Mouse (Mus musculus) embryonic facial prominence, embryonic 14.5 days (tissue): ENCODE measurements around the gene Gpr153. TPM values are rescaled to one million over a fixed set of nuclear protein-coding genes. Genes with fewer than 3 reads are reported as not detected.
A peak's percentile ranks its signal among the peaks of the same experiment; 100 is the strongest.

Experiments
- ATAC-seq: fragments of 200-750 bp; cut with Nextera tagmentation; 2 replicates; pipeline ENCODE4 v1.8.0; 2017; ENCODE audit warnings: low read depth, moderate number of reproducible peaks, moderate TSS enrichment
- DNase-seq: peaks from one replicate; pipeline ENCODE4 v3.0.0-alpha.2; 2015; ENCODE audit warnings: low spot score
- H3K27ac ChIP-seq: fragments of 300-500 bp; sonication (generic); replicated peaks from 2 replicates; pipeline ENCODE4 v1.5.1; 2014; ENCODE audit warnings: low read depth, mild to moderate bottlenecking, low read length, moderate library complexity
- H3K27me3 ChIP-seq: fragments of 300-500 bp; sonication (generic); replicated peaks from 2 replicates; pipeline ENCODE4 v1.6.1; 2014; ENCODE audit warnings: low read length; ENCODE audit not compliant: control insufficient read depth, insufficient read depth
- H3K36me3 ChIP-seq: fragments of 300-500 bp; sonication (generic); 2 replicates; pipeline ENCODE4 v1.6.1; 2014; ENCODE audit warnings: low read length, mixed read lengths; ENCODE audit not compliant: control insufficient read depth, insufficient read depth
- H3K4me1 ChIP-seq: fragments of 300-500 bp; sonication (generic); 2 replicates; pipeline ENCODE4 v1.6.1; 2014; ENCODE audit warnings: antibody characterized with exemption, low read length; ENCODE audit not compliant: control insufficient read depth, insufficient read depth
- H3K4me2 ChIP-seq: fragments of 300-500 bp; sonication (generic); 2 replicates; pipeline ENCODE4 v1.6.1; 2014; ENCODE audit warnings: low read depth, mild to moderate bottlenecking, low read length, moderate library complexity, mixed read lengths
- H3K4me3 ChIP-seq: fragments of 300-500 bp; sonication (generic); 2 replicates; pipeline ENCODE4 v1.5.1; 2014; ENCODE audit warnings: low read depth, mild to moderate bottlenecking, low read length
- H3K9ac ChIP-seq: fragments of 300-500 bp; sonication (generic); 2 replicates; pipeline ENCODE4 v1.6.1; 2014; ENCODE audit warnings: low read depth, mild to moderate bottlenecking, low read length, moderate library complexity, mixed read lengths
- H3K9me3 ChIP-seq: fragments of 300-500 bp; sonication (generic); 2 replicates; pipeline ENCODE4 v1.6.1; 2016; ENCODE audit warnings: low read length; ENCODE audit not compliant: control insufficient read depth
- WGBS: fragments of 180-500 bp; shearing (Covaris S2); extraction: QIAGEN DNeasy Blood & Tissue Kit; methylation state at CpG from one replicate; pipeline ENCODE4 v1.1.7; 2014; 5-methylcytosine and 5-hydroxymethylcytosine counted together
- polyA plus RNA-seq: library from polyadenylated mRNA; unstranded; fragments of >200 nt; fragmentation: Nextera tagmentation; extraction: Ambion mirVana; gene quantifications from 2 replicates; pipeline ENCODE4 v1.2.1, GENCODE M21; 2014

Gpr153 gene
- polyA plus RNA-seq, 1 experiment from 2014 or later: 40.7 TPM

- Histone ChIP-seq H3K4me2 (no peak overlapping the region), H3K4me3 (no peak overlapping the region), H3K36me3 (no peaks in the 10 kb centered on the region), H3K27ac (no peak overlapping the region), H3K27me3 (no peaks in the 10 kb centered on the region), H3K4me1 (no peaks in the 10 kb centered on the region), H3K9ac (no peak overlapping the region), H3K9me3 (no peaks in the 10 kb centered on the region)
- DNase-seq: no peak
- no peak for ATAC-seq
- WGBS: 89% methylated on average over 8 of the region's 8 CpGs
These were observed 30.1 kb upstream of the Gpr153 start for GRCm38 (mm10) chr4:152243969-152244368.

- 73% methylated on average over 11 of the region's 11 CpGs for WGBS
- ATAC-seq (0 out of 2 replicates have a peak, but pooled peaks have one; percentile 22), DNase-seq (no peak)
- Histone ChIP-seq H3K9ac (no peak overlapping the region), H3K27me3 (no peaks in the 10 kb centered on the region), H3K4me2 (no peak overlapping the region), H3K36me3 (no peaks in the 10 kb centered on the region), H3K27ac (no peak overlapping the region), H3K9me3 (no peaks in the 10 kb centered on the region), H3K4me1 (no peaks in the 10 kb centered on the region), H3K4me3 (no peak overlapping the region)
These were observed 29.2 kb upstream of the Gpr153 start for GRCm38 (mm10) chr4:152244545-152245522.

DNA sequence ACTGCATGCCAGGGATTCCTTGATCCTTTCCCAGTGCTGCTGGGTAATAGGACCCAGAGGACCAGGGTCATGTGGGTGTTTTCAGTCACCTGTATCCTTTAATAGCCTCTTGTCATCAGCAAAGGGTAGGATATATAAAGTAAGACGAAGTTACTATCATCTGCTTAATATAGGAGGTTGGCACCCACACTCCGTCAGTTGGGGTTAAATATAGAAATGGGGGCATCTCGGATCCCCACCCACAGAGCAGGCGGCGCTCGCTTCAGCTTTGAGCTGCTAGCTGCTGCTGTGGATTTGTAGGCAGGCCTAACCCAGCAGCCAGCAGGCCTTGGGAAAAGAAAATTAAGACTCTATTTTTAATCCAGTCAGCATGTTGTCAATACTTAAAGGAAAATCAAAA lies 28.0 kb upstream of the Gpr153 start:
- no peaks in the 10 kb centered on the region for H3K4me1 ChIP-seq

GRCm38 (mm10) chr4:152247195-152247594 lies 26.8 kb upstream of the Gpr153 start:
- ATAC-seq (no peak), DNase-seq (no peak)
- H3K27ac ChIP-seq: no peak overlapping the region
- H3K27me3 ChIP-seq: no peaks in the 10 kb centered on the region
- no peak overlapping the region for H3K9ac ChIP-seq
- no peaks in the 10 kb centered on the region for H3K4me1 ChIP-seq
- H3K4me3 ChIP-seq: no peak overlapping the region
- no peaks in the 10 kb centered on the region for H3K9me3 ChIP-seq
- 70% methylated on average over 3 of the region's 3 CpGs for WGBS
- H3K4me2 ChIP-seq: no peak overlapping the region
- no peaks in the 10 kb centered on the region for H3K36me3 ChIP-seq

More for the DNA sequence above, 28.0 kb upstream of the Gpr153 start:
- Histone ChIP-seq H3K27ac (no peak overlapping the region), H3K4me2 (no peak overlapping the region), H3K36me3 (no peaks in the 10 kb centered on the region), H3K4me3 (no peak overlapping the region), H3K27me3 (no peaks in the 10 kb centered on the region), H3K9ac (no peak overlapping the region), H3K9me3 (no peaks in the 10 kb centered on the region)
- ATAC-seq (no peak), DNase-seq (no peak)
- 69% methylated on average over 6 of the region's 6 CpGs for WGBS

GRCm38 (mm10) chr4:152250615-152251014 lies 23.4 kb upstream of the Gpr153 start:
- Histone ChIP-seq H3K4me2 (no peak overlapping the region), H3K9ac (no peak overlapping the region), H3K4me3 (no peak overlapping the region), H3K36me3 (no peaks in the 10 kb centered on the region), H3K27ac (no peak overlapping the region), H3K9me3 (no peaks in the 10 kb centered on the region), H3K27me3 (no peaks in the 10 kb centered on the region), H3K4me1 (no peaks in the 10 kb centered on the region)
- DNase-seq (no peak), ATAC-seq (no peak)
- WGBS: 80% methylated on average over 6 of the region's 6 CpGs

DNA sequence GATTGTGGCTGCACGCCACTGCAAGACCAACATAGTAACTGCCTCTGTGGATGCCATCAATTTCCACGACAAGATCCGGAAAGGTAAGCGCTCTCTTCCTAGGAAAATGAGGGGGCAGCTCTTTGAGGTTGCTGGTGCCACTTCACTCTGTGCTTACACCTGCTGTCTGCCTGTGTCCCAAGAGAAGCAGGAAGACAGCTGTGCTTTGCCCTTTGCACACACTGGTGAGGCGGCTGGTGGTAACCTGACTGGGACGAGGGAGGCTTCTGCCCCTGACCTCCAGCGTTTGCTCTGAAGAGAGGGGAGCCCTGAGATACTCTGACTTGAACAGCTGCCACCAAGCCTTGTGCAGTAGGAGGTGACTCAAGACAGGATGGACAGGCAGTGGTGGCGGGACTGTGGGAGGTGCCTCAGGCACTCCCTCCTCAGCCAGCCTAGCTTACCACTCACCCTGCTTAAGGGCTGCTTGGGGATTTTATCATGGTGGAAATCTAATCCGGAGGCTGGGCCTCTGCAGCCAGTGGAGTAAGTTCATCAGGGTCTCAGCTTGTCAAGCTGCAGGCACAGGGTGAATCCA lies 20.8 kb upstream of the Gpr153 start:
- no peaks in the 10 kb centered on the region for H3K27me3 ChIP-seq
- no peaks in the 10 kb centered on the region for H3K36me3 ChIP-seq
- DNase-seq (peak; percentile 41), ATAC-seq (peak; percentile 48)
- 74% methylated on average over 9 of the region's 9 CpGs for WGBS
- H3K4me3 ChIP-seq: no peak overlapping the region
- no peak overlapping the region for H3K27ac ChIP-seq
- no peak overlapping the region for H3K9ac ChIP-seq
- H3K4me1 ChIP-seq: 0 out of 2 replicates have a peak, but pooled peaks cover 5% of the 10 kb centered on the region
- no peaks in the 10 kb centered on the region for H3K9me3 ChIP-seq
- H3K4me2 ChIP-seq: no peak overlapping the region

DNA sequence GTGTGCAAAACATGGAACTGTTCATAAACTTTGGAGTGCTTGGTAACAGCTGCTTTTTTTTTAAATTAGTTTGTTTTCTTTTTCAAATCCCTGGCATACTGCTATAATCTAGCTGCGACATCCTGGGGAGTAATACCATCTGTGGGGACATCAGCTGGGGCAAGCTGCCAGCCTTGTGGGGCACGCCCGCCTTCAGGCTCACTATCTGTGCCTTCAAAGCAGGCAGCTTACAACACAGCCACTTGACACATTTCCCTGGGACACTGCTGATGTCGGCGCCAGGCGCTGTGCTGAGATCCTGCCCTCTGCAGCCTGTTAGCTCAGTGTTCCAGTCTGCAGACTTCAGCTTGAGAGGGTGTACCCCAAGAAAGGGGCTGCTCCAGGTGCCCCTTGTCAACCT lies 17.0 kb upstream of the Gpr153 start:
- Histone ChIP-seq H3K9me3 (no peaks in the 10 kb centered on the region), H3K4me3 (no peak overlapping the region), H3K27ac (no peak overlapping the region), H3K4me1 (0 out of 2 replicates have a peak, but pooled peaks cover 5% of the 10 kb centered on the region), H3K4me2 (no peak overlapping the region), H3K27me3 (no peaks in the 10 kb centered on the region), H3K9ac (peak overlapping the region; percentile 25; the same call in 1 of the 2 replicates), H3K36me3 (no peaks in the 10 kb centered on the region)
- ATAC-seq (no peak), DNase-seq (peak; percentile 48)
- 44% methylated on average over 6 of the region's 6 CpGs for WGBS

DNA sequence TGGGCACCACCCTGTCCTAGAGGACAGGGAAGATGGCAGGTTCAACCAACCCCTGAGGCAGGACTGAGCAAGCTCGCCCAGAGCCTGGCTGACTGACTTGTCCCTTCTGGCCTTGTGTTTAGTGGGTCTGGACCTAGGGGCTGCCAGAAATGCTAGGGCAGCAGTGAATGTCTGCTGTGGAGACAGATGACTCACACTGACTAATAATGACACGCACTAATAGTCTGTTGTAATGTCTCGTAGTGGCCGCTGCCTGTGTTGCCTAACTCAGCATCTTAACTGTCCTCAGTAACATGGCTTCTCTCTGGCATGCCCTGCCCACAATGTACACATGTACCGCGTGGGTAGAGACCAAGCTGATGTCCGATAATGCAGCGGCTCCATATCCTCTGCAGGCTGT lies 13.6 kb upstream of the Gpr153 start:
- DNase-seq (no peak), ATAC-seq (no peak)
- no peak overlapping the region for H3K4me3 ChIP-seq
- no peak overlapping the region for H3K4me2 ChIP-seq
- H3K27ac ChIP-seq: no peak overlapping the region
- 95% methylated on average over 8 of the region's 8 CpGs for WGBS
- H3K9me3 ChIP-seq: no peaks in the 10 kb centered on the region
- H3K4me1 ChIP-seq: peaks cover 23% of the 10 kb centered on the region; the same call in 1 of the 2 replicates
- no peak overlapping the region for H3K9ac ChIP-seq
- H3K27me3 ChIP-seq: no peaks in the 10 kb centered on the region
- H3K36me3 ChIP-seq: no peaks in the 10 kb centered on the region
